Mouse (Mus musculus): Measurements from ENCODE around the gene Rapgef5.
"Not testable (repeated sequence)": the region's sequence is repeated elsewhere in the genome, so short reads cannot be mapped to it uniquely, and the experiment has no call there.

Rapgef5 gene

DNA sequence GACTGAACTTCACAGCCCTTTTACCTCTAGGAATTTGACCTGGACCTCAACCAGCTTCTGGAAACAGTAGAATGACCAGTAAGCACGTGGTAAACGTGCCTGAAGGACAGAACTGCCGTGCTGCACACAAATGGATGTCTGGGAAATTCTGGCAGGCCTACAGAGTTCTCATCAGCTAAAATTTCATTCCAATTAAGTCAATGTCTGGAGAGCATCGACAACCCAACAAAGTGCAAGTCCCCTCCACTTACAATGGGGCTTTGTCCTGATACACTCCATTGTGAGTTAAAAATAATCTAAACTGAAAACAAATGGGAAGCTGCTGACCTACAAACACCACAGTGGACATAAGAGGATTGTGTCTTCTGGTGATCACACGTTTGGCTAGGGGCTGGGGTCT is 260.6 kb downstream of the Rapgef5 start:
- in situ Hi-C loops (cut with MboI; ENCODE audit: low pct_unique_long_range_greater_than_20kb in 1 of 2, low sequenced_read_pairs in 2 of 2, unreplicated experiment in 1 of 2) = no loop called here

- in situ Hi-C loops (cut with MboI; ENCODE audit: low pct_unique_long_range_greater_than_20kb in 1 of 2, low sequenced_read_pairs in 2 of 2, unreplicated experiment in 1 of 2) = loop anchor here in 1 of 2 experiments (10.0 kb wide), 1 partner anchor 53 kb away; no protein-coding TSS in a partner anchor
Measured at GRCm38 (mm10) chr12:117781360-117781759, 265.1 kb downstream of the Rapgef5 start.

GRCm38 (mm10) chr12:117783426-117783825 is 267.1 kb downstream of the Rapgef5 start:
- in situ Hi-C loops (cut with MboI; ENCODE audit: low pct_unique_long_range_greater_than_20kb in 1 of 2, low sequenced_read_pairs in 2 of 2, unreplicated experiment in 1 of 2) = loop anchor here in 1 of 2 experiments (10.0 kb wide), 1 partner anchor 51 kb away; no protein-coding TSS in a partner anchor

- in situ Hi-C loops (cut with MboI; ENCODE audit: low pct_unique_long_range_greater_than_20kb in 1 of 2, low sequenced_read_pairs in 2 of 2, unreplicated experiment in 1 of 2) = loop anchor here in 1 of 2 experiments (10.0 kb wide), 1 partner anchor 48 kb away; no protein-coding TSS in a partner anchor
Measured at GRCm38 (mm10) chr12:117786621-117787020, 270.3 kb downstream of the Rapgef5 start.

- in situ Hi-C loops (cut with MboI; ENCODE audit: low pct_unique_long_range_greater_than_20kb in 1 of 2, low sequenced_read_pairs in 2 of 2, unreplicated experiment in 1 of 2) = loop anchor here in 1 of 2 experiments (10.0 kb wide), 1 partner anchor 46 kb away; no protein-coding TSS in a partner anchor
Measured at GRCm38 (mm10) chr12:117788513-117789011, 272.3 kb downstream of the Rapgef5 start.

- in situ Hi-C loops (cut with MboI; ENCODE audit: low pct_unique_long_range_greater_than_20kb in 1 of 2, low sequenced_read_pairs in 2 of 2, unreplicated experiment in 1 of 2) = loop anchor here in 1 of 2 experiments (10.0 kb wide), 1 partner anchor 46 kb away; no protein-coding TSS in a partner anchor
Measured at GRCm38 (mm10) chr12:117789017-117789416, 272.7 kb downstream of the Rapgef5 start.

DNA sequence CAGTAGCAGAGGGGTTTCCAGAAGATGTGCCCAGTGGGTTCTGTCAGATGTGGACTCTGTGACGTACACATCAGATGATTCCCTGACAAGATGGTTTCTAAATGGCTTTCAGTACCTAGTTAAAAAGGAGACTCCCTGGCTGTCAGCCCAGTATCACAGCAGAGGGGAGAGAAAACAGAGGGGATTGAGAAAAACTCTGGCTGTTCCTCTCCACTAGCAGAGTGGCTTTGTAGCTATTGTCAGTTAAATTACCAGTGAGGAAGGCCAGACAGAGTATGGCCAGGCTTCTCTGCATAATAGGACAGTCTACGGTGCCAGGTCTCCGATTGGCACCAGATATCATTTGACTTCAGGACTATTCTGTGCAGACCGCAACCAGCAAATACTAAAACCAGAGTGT is 279.0 kb downstream of the Rapgef5 start:
- in situ Hi-C loops (cut with MboI; ENCODE audit: low pct_unique_long_range_greater_than_20kb in 1 of 2, low sequenced_read_pairs in 2 of 2, unreplicated experiment in 1 of 2) = no loop called here

DNA sequence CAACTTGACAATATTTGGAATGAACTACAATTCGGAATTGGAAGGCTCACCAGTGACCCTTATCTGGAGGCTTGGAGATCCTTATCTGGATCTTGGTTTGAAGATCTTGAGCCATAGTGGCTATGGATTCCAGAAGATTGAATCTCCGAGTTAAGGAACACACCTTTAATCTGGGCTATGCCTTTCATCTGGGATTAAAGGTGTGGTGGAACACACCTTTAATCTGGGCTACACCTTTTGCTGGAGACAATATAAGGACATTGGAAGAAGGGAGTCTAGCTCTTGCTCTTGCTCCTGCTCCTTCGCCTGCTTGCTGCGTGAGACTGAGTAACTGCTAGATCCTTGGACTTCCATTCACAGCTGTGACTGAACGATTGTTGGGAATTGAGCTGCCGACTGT is 287.7 kb downstream of the Rapgef5 start, which contains the start of gene Cdca7l:
Gene Cdca7l, plus strand, starts transcription at position 301 of the 400 bp plus-strand sequence.
- in situ Hi-C loops (cut with MboI; ENCODE audit: low pct_unique_long_range_greater_than_20kb in 1 of 2, low sequenced_read_pairs in 2 of 2, unreplicated experiment in 1 of 2) = not testable (repeated sequence)

- in situ Hi-C loops (cut with MboI; ENCODE audit: low pct_unique_long_range_greater_than_20kb in 1 of 2, low sequenced_read_pairs in 2 of 2, unreplicated experiment in 1 of 2) = no loop called here
Measured at GRCm38 (mm10) chr12:117805576-117805975, 289.3 kb downstream of the Rapgef5 start.

DNA sequence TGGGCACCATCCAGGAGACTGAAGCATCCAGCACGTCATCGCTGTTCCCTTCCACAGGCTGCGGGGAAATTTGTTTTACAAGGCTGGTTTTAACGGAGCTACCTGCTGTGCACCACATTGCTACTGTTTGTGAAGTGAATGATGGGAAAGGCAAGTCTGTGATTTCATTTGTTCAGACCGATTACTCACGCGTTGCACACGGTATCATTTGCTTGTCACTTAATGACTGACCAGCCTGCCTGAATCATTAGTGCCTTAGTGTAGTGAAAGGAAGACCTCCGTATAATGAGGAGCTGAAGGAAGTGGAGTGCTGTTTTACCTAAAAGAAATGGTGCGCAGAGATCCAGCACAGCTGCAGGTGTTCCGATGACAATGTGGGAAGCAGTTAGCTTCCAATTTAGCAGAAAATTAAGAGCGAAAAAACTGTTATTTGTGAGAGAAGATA is 289.8 kb downstream of the Rapgef5 start:
- in situ Hi-C loops (cut with MboI; ENCODE audit: low pct_unique_long_range_greater_than_20kb in 1 of 2, low sequenced_read_pairs in 2 of 2, unreplicated experiment in 1 of 2) = no loop called here

- in situ Hi-C loops (cut with MboI; ENCODE audit: low pct_unique_long_range_greater_than_20kb in 1 of 2, low sequenced_read_pairs in 2 of 2, unreplicated experiment in 1 of 2) = no loop called here
Measured at GRCm38 (mm10) chr12:117806470-117806869, 290.2 kb downstream of the Rapgef5 start.

GRCm38 (mm10) chr12:117807637-117808036 is 291.4 kb downstream of the Rapgef5 start:
- in situ Hi-C loops (cut with MboI; ENCODE audit: low pct_unique_long_range_greater_than_20kb in 1 of 2, low sequenced_read_pairs in 2 of 2, unreplicated experiment in 1 of 2) = no loop called here

DNA sequence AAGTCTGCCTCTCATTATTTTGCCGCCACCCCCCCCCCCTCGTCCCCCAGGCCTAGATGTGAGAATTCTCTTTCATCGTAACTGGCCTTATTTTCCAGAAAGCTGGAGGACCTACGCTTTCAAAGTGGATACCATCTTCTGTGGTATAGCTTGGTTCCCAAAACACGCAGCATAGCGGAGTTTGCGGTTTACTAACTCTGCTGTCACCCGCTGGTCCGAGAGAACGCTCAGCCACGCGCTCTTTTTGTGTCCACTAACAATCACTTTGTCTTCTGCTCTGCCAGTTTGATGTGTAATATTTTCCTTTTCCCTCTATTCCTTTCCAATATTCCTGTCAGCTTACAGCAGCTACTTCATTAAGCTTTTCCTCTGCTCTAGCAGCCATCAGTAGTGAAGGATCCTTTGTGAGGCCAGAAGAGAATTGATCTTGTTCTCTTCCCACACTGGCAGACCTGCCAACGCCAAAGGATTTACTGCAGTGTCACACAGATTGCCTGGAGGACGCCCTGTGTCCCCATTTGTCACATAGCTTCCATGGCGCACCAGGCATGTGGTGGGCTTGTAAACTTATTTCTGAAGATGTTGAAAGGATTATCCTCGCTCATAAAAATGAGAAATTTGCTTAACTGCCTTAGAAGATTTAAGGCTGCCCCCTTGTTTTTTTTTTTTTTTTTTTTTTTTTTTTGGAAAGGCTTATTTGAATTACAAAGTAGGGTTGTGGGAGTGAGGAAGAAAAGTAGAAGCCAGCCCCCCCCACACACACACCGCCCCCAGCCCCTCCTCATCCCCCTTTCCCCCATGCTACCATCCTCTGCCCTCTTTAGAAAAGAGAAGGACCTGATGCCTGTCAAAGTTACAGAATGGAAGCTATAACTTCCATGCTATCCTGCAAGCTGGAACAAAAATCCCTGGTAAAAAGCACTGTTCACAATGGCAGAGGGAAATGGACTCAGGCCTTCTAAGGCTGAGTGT is 292.4 kb downstream of the Rapgef5 start:
- in situ Hi-C loops (cut with MboI; ENCODE audit: low pct_unique_long_range_greater_than_20kb in 1 of 2, low sequenced_read_pairs in 2 of 2, unreplicated experiment in 1 of 2) = no loop called here
